Mouse (Mus musculus): ENCODE data around the gene Ptprm. TPM values are rescaled to one million over a fixed set of nuclear protein-coding genes. Genes with fewer than 3 reads are reported as not detected.

Gene Ptprm
- polyA plus RNA-seq, 1 experiment, result 4.6 TPM

GRCm38 (mm10) chr17:66738779-66739345 is 615.4 kb downstream of the Ptprm start:
- no peak for TF ChIP-seq POLR2A (IDR thresholded peaks at IDR 0.05; ENCODE audit: control insufficient read depth, low read depth, low read length)
- TF ChIP-seq CTCF (IDR thresholded peaks at IDR 0.05; ENCODE audit: control insufficient read depth, insufficient read depth, insufficient replicate concordance, low read depth, low read length), result no peak
- Histone ChIP-seq H3K4me3 (ENCODE audit: control insufficient read depth, low read depth, low read length) (no peak overlapping the region), H3K27ac (ENCODE audit: control insufficient read depth, insufficient read depth, low read depth, low read length) (no peak overlapping the region), H3K4me1 (ENCODE audit: control insufficient read depth, insufficient read depth, low read length) (no peaks in the 10 kb centered on the region), H3K27me3 (ENCODE audit: control insufficient read depth, insufficient read depth, low read length) (no peaks in the 10 kb centered on the region), H3K36me3 (ENCODE audit: control insufficient read depth, insufficient read depth, low read length) (no peaks in the 10 kb centered on the region)

- Histone ChIP-seq H3K4me1 (ENCODE audit: control insufficient read depth, insufficient read depth, low read length) (no peaks in the 10 kb centered on the region), H3K27ac (ENCODE audit: control insufficient read depth, insufficient read depth, low read depth, low read length) (no peak overlapping the region), H3K4me3 (ENCODE audit: control insufficient read depth, low read depth, low read length) (no peak overlapping the region), H3K27me3 (ENCODE audit: control insufficient read depth, insufficient read depth, low read length) (no peaks in the 10 kb centered on the region), H3K36me3 (ENCODE audit: control insufficient read depth, insufficient read depth, low read length) (no peaks in the 10 kb centered on the region)
- TF ChIP-seq POLR2A (IDR thresholded peaks at IDR 0.05; ENCODE audit: control insufficient read depth, low read depth, low read length) (no peak), CTCF (IDR thresholded peaks at IDR 0.05; ENCODE audit: control insufficient read depth, insufficient read depth, insufficient replicate concordance, low read depth, low read length) (no peak)
These were observed 615.9 kb downstream of the Ptprm start for GRCm38 (mm10) chr17:66738331-66738730.

GRCm38 (mm10) chr17:66736450-66736849 is 617.8 kb downstream of the Ptprm start:
- Histone ChIP-seq H3K27ac (ENCODE audit: control insufficient read depth, insufficient read depth, low read depth, low read length) (no peak overlapping the region), H3K36me3 (ENCODE audit: control insufficient read depth, insufficient read depth, low read length) (no peaks in the 10 kb centered on the region), H3K27me3 (ENCODE audit: control insufficient read depth, insufficient read depth, low read length) (no peaks in the 10 kb centered on the region), H3K4me3 (ENCODE audit: control insufficient read depth, low read depth, low read length) (no peak overlapping the region), H3K4me1 (ENCODE audit: control insufficient read depth, insufficient read depth, low read length) (no peaks in the 10 kb centered on the region)
- no peak for TF ChIP-seq POLR2A (IDR thresholded peaks at IDR 0.05; ENCODE audit: control insufficient read depth, low read depth, low read length)
- no peak for TF ChIP-seq CTCF (IDR thresholded peaks at IDR 0.05; ENCODE audit: control insufficient read depth, insufficient read depth, insufficient replicate concordance, low read depth, low read length)

- Histone ChIP-seq H3K27me3 (ENCODE audit: control insufficient read depth, insufficient read depth, low read length) (no peaks in the 10 kb centered on the region), H3K27ac (ENCODE audit: control insufficient read depth, insufficient read depth, low read depth, low read length) (no peak overlapping the region), H3K4me3 (ENCODE audit: control insufficient read depth, low read depth, low read length) (no peak overlapping the region), H3K36me3 (ENCODE audit: control insufficient read depth, insufficient read depth, low read length) (no peaks in the 10 kb centered on the region), H3K4me1 (ENCODE audit: control insufficient read depth, insufficient read depth, low read length) (no peaks in the 10 kb centered on the region)
- TF ChIP-seq CTCF (IDR thresholded peaks at IDR 0.05; ENCODE audit: control insufficient read depth, insufficient read depth, insufficient replicate concordance, low read depth, low read length) (no peak), POLR2A (IDR thresholded peaks at IDR 0.05; ENCODE audit: control insufficient read depth, low read depth, low read length) (no peak)
These were observed 620.7 kb downstream of the Ptprm start for GRCm38 (mm10) chr17:66733541-66733940.

GRCm38 (mm10) chr17:66729979-66730378 is 624.3 kb downstream of the Ptprm start:
- H3K4me1 ChIP-seq (ENCODE audit: control insufficient read depth, insufficient read depth, low read length), result no peaks in the 10 kb centered on the region
- H3K4me3 ChIP-seq (ENCODE audit: control insufficient read depth, low read depth, low read length), result no peak overlapping the region
- no peak for TF ChIP-seq CTCF (IDR thresholded peaks at IDR 0.05; ENCODE audit: control insufficient read depth, insufficient read depth, insufficient replicate concordance, low read depth, low read length)
- no peak for TF ChIP-seq POLR2A (IDR thresholded peaks at IDR 0.05; ENCODE audit: control insufficient read depth, low read depth, low read length)
- H3K36me3 ChIP-seq (ENCODE audit: control insufficient read depth, insufficient read depth, low read length), result no peaks in the 10 kb centered on the region
- no peak overlapping the region for H3K27ac ChIP-seq (ENCODE audit: control insufficient read depth, insufficient read depth, low read depth, low read length)
- no peaks in the 10 kb centered on the region for H3K27me3 ChIP-seq (ENCODE audit: control insufficient read depth, insufficient read depth, low read length)

- H3K4me1 ChIP-seq (ENCODE audit: control insufficient read depth, insufficient read depth, low read length), result no peaks in the 10 kb centered on the region
- TF ChIP-seq CTCF (IDR thresholded peaks at IDR 0.05; ENCODE audit: control insufficient read depth, insufficient read depth, insufficient replicate concordance, low read depth, low read length), result no peak
- no peak for TF ChIP-seq POLR2A (IDR thresholded peaks at IDR 0.05; ENCODE audit: control insufficient read depth, low read depth, low read length)
- H3K27ac ChIP-seq (ENCODE audit: control insufficient read depth, insufficient read depth, low read depth, low read length), result no peak overlapping the region
- H3K4me3 ChIP-seq (ENCODE audit: control insufficient read depth, low read depth, low read length), result no peak overlapping the region
- no peaks in the 10 kb centered on the region for H3K36me3 ChIP-seq (ENCODE audit: control insufficient read depth, insufficient read depth, low read length)
- H3K27me3 ChIP-seq (ENCODE audit: control insufficient read depth, insufficient read depth, low read length), result no peaks in the 10 kb centered on the region
These were observed 633.3 kb downstream of the Ptprm start for GRCm38 (mm10) chr17:66720992-66721351.

GRCm38 (mm10) chr17:66720200-66720991 is 633.9 kb downstream of the Ptprm start:
- no peaks in the 10 kb centered on the region for H3K36me3 ChIP-seq (ENCODE audit: control insufficient read depth, insufficient read depth, low read length)

More at GRCm38 (mm10) chr17:66720200-66720991, 633.9 kb downstream of the Ptprm start:
- Histone ChIP-seq H3K27ac (ENCODE audit: control insufficient read depth, insufficient read depth, low read depth, low read length) (no peak overlapping the region), H3K4me3 (ENCODE audit: control insufficient read depth, low read depth, low read length) (no peak overlapping the region), H3K27me3 (ENCODE audit: control insufficient read depth, insufficient read depth, low read length) (no peaks in the 10 kb centered on the region), H3K4me1 (ENCODE audit: control insufficient read depth, insufficient read depth, low read length) (no peaks in the 10 kb centered on the region)
- no peak for TF ChIP-seq CTCF (IDR thresholded peaks at IDR 0.05; ENCODE audit: control insufficient read depth, insufficient read depth, insufficient replicate concordance, low read depth, low read length)
- TF ChIP-seq POLR2A (IDR thresholded peaks at IDR 0.05; ENCODE audit: control insufficient read depth, low read depth, low read length), result no peak
